23 mouse cellular contexts compared by ENCODE assay signal in the genomic region with DNA sequence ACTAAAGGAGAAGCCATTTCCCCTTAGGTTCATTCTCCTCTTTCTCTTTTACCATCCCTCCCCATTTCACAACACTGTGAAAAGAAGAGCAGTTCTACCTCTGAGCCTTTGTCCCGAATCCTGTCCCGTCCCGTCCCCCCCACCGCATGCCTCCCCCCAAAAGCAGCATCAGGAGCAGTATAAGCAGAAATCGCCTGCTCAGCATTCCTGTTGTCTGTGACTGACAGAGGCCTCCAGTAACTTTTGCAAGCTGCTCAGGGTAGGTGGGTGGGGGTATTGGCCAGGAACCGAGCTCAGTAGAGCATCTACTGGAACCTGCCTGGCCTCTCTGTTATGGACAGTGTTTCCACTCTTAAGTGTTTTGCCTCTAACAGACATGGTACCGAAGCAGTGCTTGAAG. TPM values are rescaled to one million over a fixed set of nuclear protein-coding genes. Genes with fewer than 3 reads are reported as not detected.
DNase-seq lines count a peak whose midpoint lies in the region; ATAC-seq and TF ChIP-seq lines count a peak whose summit lies in the region.
"Had no signal": no experiment of that assay in that cellular context is flagged by ENCODE, and none has a peak within 500 bp of the region (broad histone marks: within the 10 kb centered on the region; RNA-seq: fewer than 3 reads in every experiment).

No protein-coding gene starts in this region.

- no peaks in the 10 kb centered on the region for H3K36me3 ChIP-seq in hindbrain, embryonic 10.5 days
- H3K36me3 ChIP-seq in hindbrain, embryonic 14.5 days (replicated peaks; ENCODE audit: control insufficient read depth, insufficient read depth) = no peaks in the 10 kb centered on the region
- H3K36me3 ChIP-seq in midbrain, embryonic 10.5 days = no peaks in the 10 kb centered on the region
- H3K36me3 ChIP-seq in midbrain, embryonic 14.5 days (ENCODE audit: control insufficient read depth, insufficient read depth, low read length) = no peaks in the 10 kb centered on the region
- H3K36me3 ChIP-seq in embryonic facial prominence, embryonic 15.5 days = no peaks in the 10 kb centered on the region
- H3K36me3 ChIP-seq: heart, embryonic 15.5 days; limb, embryonic 15.5 days; neural tube, embryonic 12.5 days had no signal

- no peaks in the 10 kb centered on the region for H3K9me3 ChIP-seq in hindbrain, embryonic 10.5 days
- no peaks in the 10 kb centered on the region for H3K9me3 ChIP-seq in hindbrain, embryonic 14.5 days (ENCODE audit: control insufficient read depth, low read length)
- no peaks in the 10 kb centered on the region for H3K9me3 ChIP-seq in midbrain, embryonic 10.5 days (replicated peaks)
- no peaks in the 10 kb centered on the region for H3K9me3 ChIP-seq in midbrain, embryonic 14.5 days (ENCODE audit: control insufficient read depth, low read length)
- no peaks in the 10 kb centered on the region for H3K9me3 ChIP-seq in embryonic facial prominence, embryonic 15.5 days (replicated peaks)
- H3K9me3 ChIP-seq: heart, embryonic 15.5 days; limb, embryonic 15.5 days; neural tube, embryonic 12.5 days had no signal

- no peak for DNase-seq in hindbrain, embryonic 10.5 days (ENCODE audit: low spot score)
- DNase-seq in hindbrain, embryonic 14.5 days (ENCODE audit: low spot score) = no peak
- DNase-seq in midbrain, embryonic 10.5 days (ENCODE audit: low spot score) = no peak
- no peak for DNase-seq in midbrain, embryonic 14.5 days
- no peak for DNase-seq in frontal cortex, postnatal 25 days (ENCODE audit: low spot score in 2 of 2)
- no peak for DNase-seq in right cerebral cortex, adult 18-20 months
- DNase-seq: adrenal gland, postnatal 14 days; cerebellum, adult 9-10 months; forebrain, postnatal 0 days; gastrocnemius, postnatal 25 days; heart, adult 18-20 months; heart, postnatal 4 days; kidney, adult 2 months; kidney, postnatal 10 days; left cerebral cortex, postnatal 4 days; lung, postnatal 10 days; right cerebral cortex, postnatal 25 days; thymus, postnatal 14 days had no signal

- peak overlapping the region; percentile 72 for H3K27ac ChIP-seq in hindbrain, embryonic 10.5 days
- no peak overlapping the region for H3K27ac ChIP-seq in hindbrain, embryonic 14.5 days
- peak overlapping the region; percentile 72 for H3K27ac ChIP-seq in midbrain, embryonic 10.5 days (replicated peaks)
- no peak overlapping the region for H3K27ac ChIP-seq in midbrain, embryonic 14.5 days (replicated peaks; ENCODE audit: low read depth, low read length)
- 0 out of 2 replicates have a peak overlapping the region, but pooled peaks have one; percentile 10 for H3K27ac ChIP-seq in bone marrow macrophage, adult 2 months (ENCODE audit: insufficient read depth, low read depth, low read length)
- H3K27ac ChIP-seq in embryonic facial prominence, embryonic 15.5 days (replicated peaks) = peak overlapping the region; percentile 30; the same call in 1 of the 2 replicates
- H3K27ac ChIP-seq: heart, embryonic 15.5 days; limb, embryonic 15.5 days; neural tube, embryonic 12.5 days had no signal

- H3K4me1 ChIP-seq in hindbrain, embryonic 10.5 days (replicated peaks) = peaks cover 63% of the 10 kb centered on the region
- H3K4me1 ChIP-seq in hindbrain, embryonic 14.5 days (replicated peaks; ENCODE audit: control insufficient read depth, insufficient read depth, low read length) = peaks cover 33% of the 10 kb centered on the region
- peaks cover 67% of the 10 kb centered on the region for H3K4me1 ChIP-seq in midbrain, embryonic 10.5 days
- peaks cover 39% of the 10 kb centered on the region for H3K4me1 ChIP-seq in midbrain, embryonic 14.5 days (ENCODE audit: control insufficient read depth, insufficient read depth, low read length)
- H3K4me1 ChIP-seq in bone marrow macrophage, adult 2 months (ENCODE audit: control insufficient read depth, insufficient read depth, low read length) = peaks cover 70% of the 10 kb centered on the region
- H3K4me1 ChIP-seq in embryonic facial prominence, embryonic 15.5 days = peaks cover 47% of the 10 kb centered on the region

- WGBS in hindbrain, embryonic 10.5 days = 24% methylated on average over 7 of the region's 7 CpGs
- WGBS in hindbrain, embryonic 14.5 days = 30% methylated on average over 7 of the region's 7 CpGs
- WGBS in midbrain, embryonic 10.5 days = 22% methylated on average over 7 of the region's 7 CpGs
- WGBS in midbrain, embryonic 14.5 days = 10% methylated on average over 7 of the region's 7 CpGs
- WGBS in embryonic facial prominence, embryonic 15.5 days = 27% methylated on average over 7 of the region's 7 CpGs

- H3K9ac ChIP-seq in hindbrain, embryonic 14.5 days = no peak overlapping the region
- H3K9ac ChIP-seq in midbrain, embryonic 14.5 days (replicated peaks; ENCODE audit: low read length) = no peak overlapping the region
- H3K9ac ChIP-seq in embryonic facial prominence, embryonic 15.5 days = no peak overlapping the region
- H3K9ac ChIP-seq: forebrain, postnatal 0 days; heart, embryonic 15.5 days; limb, embryonic 15.5 days; neural tube, embryonic 12.5 days had no signal

- no peak overlapping the region for H3K4me2 ChIP-seq in hindbrain, embryonic 14.5 days (replicated peaks)
- no peak overlapping the region for H3K4me2 ChIP-seq in midbrain, embryonic 14.5 days (ENCODE audit: low read length)
- no peak overlapping the region for H3K4me2 ChIP-seq in embryonic facial prominence, embryonic 15.5 days (replicated peaks)
- H3K4me2 ChIP-seq: heart, embryonic 15.5 days; limb, embryonic 15.5 days; neural tube, embryonic 12.5 days had no signal

- TF ChIP-seq POLR2A in bone marrow macrophage, adult 2 months (IDR thresholded peaks at IDR 0.05; ENCODE audit: borderline replicate concordance, low read depth, low read length) = no peak

- peaks cover 27% of the 10 kb centered on the region for H3K27me3 ChIP-seq in hindbrain, embryonic 10.5 days (ENCODE audit: insufficient read depth, poor library complexity, severe bottlenecking)
- H3K27me3 ChIP-seq in hindbrain, embryonic 14.5 days (ENCODE audit: control insufficient read depth, insufficient read depth, low read length) = no peaks in the 10 kb centered on the region
- H3K27me3 ChIP-seq in midbrain, embryonic 10.5 days (ENCODE audit: low read depth, poor library complexity, severe bottlenecking) = peaks cover 49% of the 10 kb centered on the region
- H3K27me3 ChIP-seq in midbrain, embryonic 14.5 days (ENCODE audit: control insufficient read depth, insufficient read depth, low read length) = no peaks in the 10 kb centered on the region
- H3K27me3 ChIP-seq in embryonic facial prominence, embryonic 15.5 days = no peaks in the 10 kb centered on the region
- H3K27me3 ChIP-seq: heart, embryonic 15.5 days; limb, embryonic 15.5 days; neural tube, embryonic 12.5 days had no signal

- ATAC-seq in hindbrain, embryonic 14.5 days (ENCODE audit: low FRiP score) = no peak
- no peak for ATAC-seq in midbrain, embryonic 14.5 days (ENCODE audit: low FRiP score, low TSS enrichment)
- ATAC-seq in embryonic facial prominence, embryonic 15.5 days (ENCODE audit: insufficient number of reproducible peaks, low FRiP score, low TSS enrichment, low read depth) = no peak
- ATAC-seq: forebrain, postnatal 0 days had no signal

- no peak for TF ChIP-seq CTCF in bone marrow macrophage, adult 2 months (IDR thresholded peaks at IDR 0.05; ENCODE audit: low read depth, low read length)

- no peak overlapping the region for H3K4me3 ChIP-seq in hindbrain, embryonic 10.5 days
- H3K4me3 ChIP-seq in hindbrain, embryonic 14.5 days (replicated peaks; ENCODE audit: low read length) = no peak overlapping the region
- H3K4me3 ChIP-seq in midbrain, embryonic 10.5 days = no peak overlapping the region
- no peak overlapping the region for H3K4me3 ChIP-seq in midbrain, embryonic 14.5 days (replicated peaks; ENCODE audit: low read depth, low read length)
- H3K4me3 ChIP-seq in bone marrow macrophage, adult 2 months (ENCODE audit: insufficient read depth, low read length) = no peak overlapping the region
- no peak overlapping the region for H3K4me3 ChIP-seq in embryonic facial prominence, embryonic 15.5 days (replicated peaks)
- H3K4me3 ChIP-seq: heart, embryonic 15.5 days; limb, embryonic 15.5 days; neural tube, embryonic 12.5 days had no signal

RNA-seq across cellular contexts. Expression of a gene that starts 26.3 kb away (rescaled TPM):
- 4.1 and 7.0 TPM in 2 replicates for polyA plus RNA-seq in hindbrain, embryonic 10.5 days (2016; fragmentation: Nextera tagmentation; extraction: Ambion mirVana)
- polyA plus RNA-seq in hindbrain, embryonic 14.5 days (2014; fragmentation: Nextera tagmentation; extraction: Ambion mirVana) = 10.5 and 13.0 TPM in 2 replicates
- 4.0 and 4.3 TPM in 2 replicates for polyA plus RNA-seq in midbrain, embryonic 10.5 days (2016; fragmentation: Nextera tagmentation; extraction: Ambion mirVana)
- 13.4 TPM in 2 replicates for polyA plus RNA-seq in midbrain, embryonic 14.5 days (2014; fragmentation: Nextera tagmentation; extraction: Ambion mirVana)
- 58.7 and 62.5 TPM in 2 replicates for polyA plus RNA-seq in bone marrow macrophage, adult 2 months (2012; ENCODE audit: insufficient read depth, insufficient read length, missing spikeins)
- 10.4 and 10.8 TPM in 2 replicates for polyA plus RNA-seq in embryonic facial prominence, embryonic 15.5 days (2015; fragmentation: Nextera tagmentation; extraction: Ambion mirVana)

Comparison
In these comparisons a context has a peak if more than half of its experiments do, and no peak if none do; other contexts are left out.
1. H3K27ac ChIP-seq: peak in hindbrain, embryonic 10.5 days (single experiment), midbrain, embryonic 10.5 days (single experiment), bone marrow macrophage, adult 2 months (single experiment) and embryonic facial prominence, embryonic 15.5 days (single experiment); none in hindbrain, embryonic 14.5 days (single experiment) and midbrain, embryonic 14.5 days (single experiment).